Mouse (Mus musculus) midbrain, embryonic 14.5 days (tissue): ENCODE data around the gene Wfdc12. TPM values are rescaled to one million over a fixed set of nuclear protein-coding genes. Genes with fewer than 3 reads are reported as not detected.

Source experiments
- ATAC-seq: fragments of 200-750 bp; cut with Nextera tagmentation; 2 replicates; pipeline ENCODE4 v1.8.0; 2017; ENCODE audit warnings: moderate number of reproducible peaks, moderate library complexity; ENCODE audit not compliant: low FRiP score, low TSS enrichment
- DNase-seq: peaks from one replicate; pipeline ENCODE4 v3.0.0-alpha.2; 2015
- H3K27ac ChIP-seq: fragments of 300-500 bp; sonication (generic); replicated peaks from 2 replicates; pipeline ENCODE4 v1.5.1; 2014; ENCODE audit warnings: mild to moderate bottlenecking, low read depth, low read length, moderate library complexity
- H3K27me3 ChIP-seq: fragments of 300-500 bp; sonication (generic); 2 replicates; pipeline ENCODE4 v1.6.1; 2014; ENCODE audit warnings: low read length, control low read depth, mixed read lengths; ENCODE audit not compliant: control insufficient read depth, insufficient read depth
- H3K36me3 ChIP-seq: fragments of 300-500 bp; sonication (generic); 2 replicates; pipeline ENCODE4 v1.6.1; 2014; ENCODE audit warnings: low read length, control low read depth; ENCODE audit not compliant: control insufficient read depth, insufficient read depth
- H3K4me1 ChIP-seq: fragments of 300-500 bp; sonication (generic); 2 replicates; pipeline ENCODE4 v1.6.1; 2014; ENCODE audit warnings: mild to moderate bottlenecking, antibody characterized with exemption, low read length, control low read depth; ENCODE audit not compliant: control insufficient read depth, insufficient read depth
- H3K4me2 ChIP-seq: fragments of 300-500 bp; sonication (generic); 2 replicates; pipeline ENCODE4 v1.6.1; 2014; ENCODE audit warnings: mild to moderate bottlenecking, low read length, moderate library complexity
- H3K4me3 ChIP-seq: fragments of 300-500 bp; sonication (generic); replicated peaks from 2 replicates; pipeline ENCODE4 v1.5.1; 2014; ENCODE audit warnings: low read depth, low read length
- H3K9ac ChIP-seq: fragments of 300-500 bp; sonication (generic); replicated peaks from 2 replicates; pipeline ENCODE4 v1.6.1; 2014; ENCODE audit warnings: mild to moderate bottlenecking, low read length, moderate library complexity
- H3K9me3 ChIP-seq: fragments of 300-500 bp; sonication (generic); 2 replicates; pipeline ENCODE4 v1.6.1; 2016; ENCODE audit warnings: low read length, control low read depth, mixed read lengths; ENCODE audit not compliant: control insufficient read depth
- WGBS: fragments of 180-500 bp; shearing (Covaris S2); extraction: QIAGEN DNeasy Blood & Tissue Kit; methylation state at CpG from one replicate; pipeline ENCODE4 v1.1.7; 2014; 5-methylcytosine and 5-hydroxymethylcytosine counted together
- polyA plus RNA-seq: library from polyadenylated mRNA; unstranded; fragments of >200 nt; fragmentation: Nextera tagmentation; extraction: Ambion mirVana; gene quantifications from 2 replicates; pipeline ENCODE4 v1.2.1, GENCODE M21; 2014

Wfdc12 gene
- polyA plus RNA-seq, 1 experiment from 2014 or later = not detected

DNA sequence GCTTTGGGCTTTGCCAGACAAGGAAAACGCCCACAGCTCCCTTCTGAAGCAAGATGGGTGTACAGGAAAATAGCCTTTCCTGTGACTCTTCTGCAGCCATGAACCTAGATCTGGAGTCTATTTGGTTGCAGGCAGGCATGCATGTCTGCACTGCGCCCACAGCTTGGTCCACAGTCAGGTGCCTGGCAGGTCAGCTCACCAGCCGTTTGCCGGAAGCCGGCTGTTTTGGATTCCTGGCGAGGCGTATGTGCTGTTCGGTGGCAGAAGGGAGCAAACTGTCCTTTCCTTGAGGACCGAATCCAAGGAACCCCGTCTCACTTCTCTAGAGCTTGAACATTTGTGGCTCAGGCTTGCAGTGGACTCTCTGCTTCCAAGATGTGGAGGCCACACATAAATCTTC is 36.4 kb downstream of the Wfdc12 start:
- Histone ChIP-seq H3K36me3 (peaks cover 51% of the 10 kb centered on the region), H3K4me2 (no peak overlapping the region), H3K4me3 (no peak overlapping the region), H3K9me3 (no peaks in the 10 kb centered on the region), H3K4me1 (no peaks in the 10 kb centered on the region), H3K27ac (no peak overlapping the region), H3K9ac (no peak overlapping the region), H3K27me3 (no peaks in the 10 kb centered on the region)
- DNase-seq = no peak
- 97% methylated on average over 10 of the region's 10 CpGs for WGBS
- no peak for ATAC-seq

- ATAC-seq (no peak), DNase-seq (no peak)
- H3K4me2 ChIP-seq = no peak overlapping the region
- no peaks in the 10 kb centered on the region for H3K4me1 ChIP-seq
- no peak overlapping the region for H3K9ac ChIP-seq
- WGBS = 95% methylated on average over 11 of the region's 11 CpGs
- no peak overlapping the region for H3K4me3 ChIP-seq
- H3K36me3 ChIP-seq = peaks cover 51% of the 10 kb centered on the region
- no peaks in the 10 kb centered on the region for H3K9me3 ChIP-seq
- no peaks in the 10 kb centered on the region for H3K27me3 ChIP-seq
- H3K27ac ChIP-seq = no peak overlapping the region
These were observed 38.1 kb downstream of the Wfdc12 start for GRCm38 (mm10) chr2:164152341-164152740.

DNA sequence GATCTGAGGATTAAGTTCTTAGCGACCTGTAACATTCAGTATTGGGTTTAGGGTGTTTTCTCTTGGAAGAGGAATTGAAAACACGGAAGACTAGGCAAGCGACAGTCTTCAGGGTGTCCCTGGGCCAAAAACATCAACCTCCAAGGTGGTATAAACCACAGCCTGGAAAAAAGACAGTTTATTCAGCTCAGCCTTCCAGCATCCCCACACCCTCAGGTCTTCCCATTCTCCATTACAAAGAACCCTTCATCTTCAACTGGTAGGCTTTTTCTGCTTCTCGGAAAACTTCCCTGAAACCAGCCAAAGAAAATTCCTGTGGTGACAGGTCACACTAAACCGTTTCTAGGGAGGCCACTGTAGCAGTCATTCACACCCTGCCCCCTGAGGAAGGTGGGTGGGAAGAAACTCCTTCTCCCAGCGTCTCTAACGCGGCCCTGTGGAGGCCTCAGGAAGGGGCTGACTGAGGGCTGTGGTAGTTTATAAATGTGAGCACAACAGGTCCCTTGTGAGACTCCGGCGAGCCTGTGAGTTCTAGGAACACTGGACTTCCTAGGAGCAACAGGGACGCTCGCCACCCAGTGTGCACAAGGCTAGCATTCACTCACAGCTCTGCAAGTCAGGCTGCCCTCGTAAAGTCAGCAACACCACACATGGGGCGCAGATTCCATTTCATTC is 40.2 kb downstream of the Wfdc12 start:
- Histone ChIP-seq H3K9ac (no peak overlapping the region), H3K9me3 (no peaks in the 10 kb centered on the region), H3K36me3 (peaks cover 39% of the 10 kb centered on the region), H3K4me3 (no peak overlapping the region), H3K4me1 (no peaks in the 10 kb centered on the region), H3K4me2 (no peak overlapping the region), H3K27me3 (no peaks in the 10 kb centered on the region), H3K27ac (no peak overlapping the region)
- DNase-seq (no peak), ATAC-seq (no peak)
- WGBS = 50% methylated on average over 14 of the region's 14 CpGs

GRCm38 (mm10) chr2:164146556-164146955 is 43.9 kb downstream of the Wfdc12 start:
- no peaks in the 10 kb centered on the region for H3K27me3 ChIP-seq
- H3K4me2 ChIP-seq = no peak overlapping the region
- no peak overlapping the region for H3K27ac ChIP-seq
- ATAC-seq (no peak), DNase-seq (no peak)
- WGBS = 95% methylated on average over 12 of the region's 12 CpGs
- no peak overlapping the region for H3K9ac ChIP-seq
- H3K36me3 ChIP-seq = peaks cover 6% of the 10 kb centered on the region; the same call in 1 of the 2 replicates
- no peak overlapping the region for H3K4me3 ChIP-seq
- H3K4me1 ChIP-seq = no peaks in the 10 kb centered on the region
- no peaks in the 10 kb centered on the region for H3K9me3 ChIP-seq

DNA sequence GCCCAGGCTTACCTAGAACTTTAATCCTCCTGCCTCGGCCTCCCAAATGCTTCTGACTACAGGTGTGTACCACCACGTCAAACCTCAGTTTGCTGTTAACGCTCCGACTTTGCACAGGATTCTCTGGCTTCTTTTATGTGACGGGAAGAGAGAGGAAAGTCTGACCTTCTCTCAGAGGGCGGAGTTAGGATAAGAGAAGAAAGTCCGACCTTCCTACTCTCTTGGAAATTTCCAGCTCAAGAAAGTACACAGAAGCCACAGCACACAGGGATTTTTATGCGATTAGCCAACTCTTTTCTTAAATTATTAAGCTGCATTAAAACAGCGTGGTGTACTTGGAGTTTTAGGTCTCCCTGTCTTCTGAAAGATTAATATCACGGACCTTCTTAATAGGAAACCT is 45.9 kb downstream of the Wfdc12 start:
- no peaks in the 10 kb centered on the region for H3K9me3 ChIP-seq
- H3K4me1 ChIP-seq = no peaks in the 10 kb centered on the region
- ATAC-seq = no peak
- no peak overlapping the region for H3K27ac ChIP-seq
- no peak for DNase-seq
- H3K27me3 ChIP-seq = no peaks in the 10 kb centered on the region
- no peak overlapping the region for H3K4me2 ChIP-seq
- WGBS = 81% methylated on average over 10 of the region's 10 CpGs
- no peak overlapping the region for H3K4me3 ChIP-seq
- H3K36me3 ChIP-seq = no peaks in the 10 kb centered on the region
- no peak overlapping the region for H3K9ac ChIP-seq

DNA sequence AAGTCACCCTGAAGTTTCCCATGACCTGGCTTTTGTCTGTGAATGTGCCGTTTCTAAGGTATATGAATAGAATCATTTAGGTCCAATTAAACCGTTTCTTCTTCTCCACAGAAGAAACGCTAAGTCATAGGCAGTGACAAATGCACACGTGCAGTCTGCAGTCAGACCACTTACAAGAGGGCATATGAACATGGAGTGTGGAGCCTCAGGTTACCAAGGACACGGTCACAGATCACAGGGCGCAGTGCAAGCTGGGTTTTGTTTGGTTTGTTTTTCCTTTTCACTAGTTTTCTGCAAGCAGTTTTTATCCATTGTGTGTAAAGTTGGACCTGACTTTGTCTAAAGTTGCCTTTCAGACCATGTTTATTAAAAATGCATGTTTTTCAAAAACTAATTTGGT is 46.4 kb downstream of the Wfdc12 start:
- no peak overlapping the region for H3K9ac ChIP-seq
- H3K36me3 ChIP-seq = no peaks in the 10 kb centered on the region
- DNase-seq (no peak), ATAC-seq (no peak)
- no peak overlapping the region for H3K27ac ChIP-seq
- 40% methylated on average over 6 of the region's 6 CpGs for WGBS
- no peaks in the 10 kb centered on the region for H3K9me3 ChIP-seq
- H3K4me3 ChIP-seq = no peak overlapping the region
- no peak overlapping the region for H3K4me2 ChIP-seq
- no peaks in the 10 kb centered on the region for H3K4me1 ChIP-seq
- no peaks in the 10 kb centered on the region for H3K27me3 ChIP-seq

DNA sequence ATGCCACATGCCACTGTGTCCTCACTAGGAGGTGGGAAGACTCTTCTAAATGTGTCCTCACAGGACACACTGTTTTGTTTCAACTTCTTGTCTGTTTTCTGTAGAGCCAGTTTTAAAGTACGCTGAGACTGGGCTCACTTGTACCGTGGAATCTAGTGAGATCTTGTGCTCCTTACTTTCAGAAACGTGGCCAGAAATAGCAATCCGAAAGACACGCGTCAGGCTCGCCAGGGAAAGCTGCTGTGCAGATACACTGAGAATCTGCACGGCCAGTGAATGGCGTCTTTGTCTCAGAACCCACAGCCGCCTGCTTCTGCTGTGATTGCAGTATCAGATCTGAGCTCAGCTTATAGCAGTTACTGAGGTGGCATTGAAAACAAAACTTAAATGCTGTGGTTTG is 48.4 kb downstream of the Wfdc12 start:
- Histone ChIP-seq H3K9ac (no peak overlapping the region), H3K9me3 (no peaks in the 10 kb centered on the region), H3K36me3 (no peaks in the 10 kb centered on the region), H3K27ac (no peak overlapping the region), H3K4me1 (no peaks in the 10 kb centered on the region), H3K4me2 (no peak overlapping the region), H3K4me3 (no peak overlapping the region), H3K27me3 (no peaks in the 10 kb centered on the region)
- ATAC-seq (no peak), DNase-seq (peak; percentile 51)
- 69% methylated on average over 10 of the region's 10 CpGs for WGBS

Other genes with a start within 250 kb of the Wfdc12 start
- 394 and 437 TPM in 2 replicates for gene Ywhab, start 195.6 kb downstream of the Wfdc12 start, polyA plus RNA-seq
- 0.92 and 1.6 TPM in 2 replicates for gene Pabpc1l, start 165.2 kb downstream of the Wfdc12 start, polyA plus RNA-seq
- 26.3 and 35.0 TPM in 2 replicates for gene Stk4, start 120.3 kb downstream of the Wfdc12 start, polyA plus RNA-seq
- 46.3 and 50.3 TPM in 2 replicates for gene Tomm34, start 119.4 kb downstream of the Wfdc12 start, polyA plus RNA-seq
- gene Kcns1, start 19.5 kb downstream of the Wfdc12 start, polyA plus RNA-seq = 0.62 and 2.1 TPM in 2 replicates
- not detected in 2 replicates for gene Wfdc5, start 7.9 kb downstream of the Wfdc12 start, polyA plus RNA-seq
- gene Wfdc15a, start 9.5 kb upstream of the Wfdc12 start, polyA plus RNA-seq = not detected in 2 replicates
- gene Wfdc15b, start 31.1 kb upstream of the Wfdc12 start, polyA plus RNA-seq = not detected in 2 replicates
- not detected in 2 replicates for gene Svs2, start 47.9 kb upstream of the Wfdc12 start, polyA plus RNA-seq
- gene Svs3b, start 66.0 kb upstream of the Wfdc12 start, polyA plus RNA-seq = not detected in 2 replicates
- not detected in 2 replicates for gene Svs4, start 87.9 kb upstream of the Wfdc12 start, polyA plus RNA-seq
- gene Svs3a, start 98.7 kb upstream of the Wfdc12 start, polyA plus RNA-seq = not detected in 2 replicates
- gene Svs6, start 126.1 kb upstream of the Wfdc12 start, polyA plus RNA-seq = not detected in 2 replicates
- not detected in 2 replicates for gene Svs5, start 142.1 kb upstream of the Wfdc12 start, polyA plus RNA-seq
- gene Slpi, start 198.5 kb upstream of the Wfdc12 start, polyA plus RNA-seq = not detected in 2 replicates
- not detected in 2 replicates for gene Rbpjl, start 212.5 kb upstream of the Wfdc12 start, polyA plus RNA-seq
- gene Matn4, start 214.6 kb upstream of the Wfdc12 start, polyA plus RNA-seq = not detected in 2 replicates